8 mouse cellular contexts compared by ENCODE assay signal in genomic region chr10:121309123-121309655, GRCm38 (mm10). TPM values are rescaled to one million over a fixed set of nuclear protein-coding genes. Genes with fewer than 3 reads are reported as not detected.
DNase-seq lines count a peak whose midpoint lies in the region; ATAC-seq and TF ChIP-seq lines count a peak whose summit lies in the region.

No protein-coding gene starts in this region.

- H3K9ac ChIP-seq in heart, embryonic 15.5 days = no peak overlapping the region
- no peak overlapping the region for H3K9ac ChIP-seq in heart, adult 2 months (ENCODE audit: low read depth, low read length)
- peak overlapping the region; percentile 69 for H3K9ac ChIP-seq in forebrain, embryonic 16.5 days (replicated peaks; ENCODE audit: low read depth, low read length)

- no peak for TF ChIP-seq CTCF in heart, adult 2 months (IDR thresholded peaks at IDR 0.05)

- no peak overlapping the region for H3K4me3 ChIP-seq in heart, embryonic 15.5 days
- no peak overlapping the region for H3K4me3 ChIP-seq in heart, adult 2 months
- H3K4me3 ChIP-seq in forebrain, embryonic 16.5 days (replicated peaks; ENCODE audit: low read length) = peak overlapping the region; percentile 78

- peaks cover 55% of the 10 kb centered on the region for H3K27me3 ChIP-seq in heart, embryonic 15.5 days
- peaks cover 4% of the 10 kb centered on the region for H3K27me3 ChIP-seq in heart, adult 2 months (ENCODE audit: control insufficient read depth, insufficient read depth, low read length)
- peaks cover 10% of the 10 kb centered on the region for H3K27me3 ChIP-seq in forebrain, embryonic 16.5 days (replicated peaks; ENCODE audit: control insufficient read depth, insufficient read depth, low read length)

- H3K27ac ChIP-seq in heart, embryonic 15.5 days = no peak overlapping the region
- no peak overlapping the region for H3K27ac ChIP-seq in heart, adult 2 months
- H3K27ac ChIP-seq in forebrain, embryonic 16.5 days (ENCODE audit: low read length) = no peak overlapping the region

- no peaks in the 10 kb centered on the region for H3K36me3 ChIP-seq in heart, embryonic 15.5 days
- H3K36me3 ChIP-seq in heart, adult 2 months (ENCODE audit: control insufficient read depth, insufficient read depth, low read length) = no peaks in the 10 kb centered on the region
- H3K36me3 ChIP-seq in forebrain, embryonic 16.5 days (ENCODE audit: control insufficient read depth, insufficient read depth) = no peaks in the 10 kb centered on the region

- no peak for TF ChIP-seq EP300 in heart, adult 2 months (IDR thresholded peaks at IDR 0.05; ENCODE audit: insufficient read depth, low read depth, low read length)

- peaks cover 16% of the 10 kb centered on the region for H3K4me1 ChIP-seq in heart, embryonic 15.5 days (replicated peaks)
- H3K4me1 ChIP-seq in heart, adult 2 months (ENCODE audit: control insufficient read depth, insufficient read depth, low read length) = no peaks in the 10 kb centered on the region
- peaks cover 22% of the 10 kb centered on the region for H3K4me1 ChIP-seq in forebrain, embryonic 16.5 days (replicated peaks; ENCODE audit: control insufficient read depth, insufficient read depth, low read length)

- intact Hi-C loops in heart, adult 2 months (cut with DNase I) = no loop called here

- H3K4me2 ChIP-seq in heart, embryonic 15.5 days = peak overlapping the region; percentile 100; the same call in 1 of the 2 replicates
- peak overlapping the region; percentile 79 for H3K4me2 ChIP-seq in forebrain, embryonic 16.5 days (ENCODE audit: low read length)

- no peak for ATAC-seq in heart, embryonic 15.5 days (replicated peaks; ENCODE audit: insufficient number of reproducible peaks, insufficient read depth, low FRiP score, low read depth)
- no peak for ATAC-seq in forebrain, embryonic 16.5 days
- 0 out of 2 replicates have a peak, but pooled peaks have one; percentile 32 for ATAC-seq in megakaryocyte progenitor cell, adult 5-6 weeks (replicated peaks; ENCODE audit: poor library complexity)

- H3K79me2 ChIP-seq in heart, adult 2 months (replicated peaks; ENCODE audit: control insufficient read depth, insufficient read depth, low read length) = no peaks in the 10 kb centered on the region

- TF ChIP-seq POLR2A in heart, adult 2 months (IDR thresholded peaks at IDR 0.05; ENCODE audit: insufficient read depth, low read depth, low read length) = no peak

- no peak for DNase-seq in heart, adult 2 months
- DNase-seq in Muller cell, postnatal 12 days (ENCODE audit: inconsistent ontology term) = peak; percentile 75
- no peak for DNase-seq in frontal cortex, postnatal 14 days (ENCODE audit: low spot score in 2 of 2)
- DNase-seq in heart, adult 9 months (ENCODE audit: low spot score in 2 of 2) = no peak
- DNase-seq in right cerebral cortex, adult 18-20 months = no peak

- WGBS in heart, embryonic 15.5 days = 32% methylated on average over 11 of the region's 11 CpGs
- WGBS in heart, adult 2 months = 53% methylated on average over 11 of the region's 11 CpGs
- WGBS in forebrain, embryonic 16.5 days = 16% methylated on average over 11 of the region's 11 CpGs

- H3K9me3 ChIP-seq in heart, embryonic 15.5 days (replicated peaks) = no peaks in the 10 kb centered on the region
- no peaks in the 10 kb centered on the region for H3K9me3 ChIP-seq in forebrain, embryonic 16.5 days (ENCODE audit: control insufficient read depth, low read length)

RNA-seq across cellular contexts. Expression of gene Tbc1d30, which starts 41.9 kb away (rescaled TPM):
- 1.4 and 2.3 TPM in 2 replicates for polyA plus RNA-seq in heart, embryonic 15.5 days (2015; fragmentation: Nextera tagmentation; extraction: Ambion mirVana)
- 1 to 10 TPM; 1.8 to 1.9 TPM for total RNA-seq in heart, adult 2 months (2021)
- 0.61 and 0.91 TPM in 2 replicates for polyA plus RNA-seq in heart, adult 2 months (2012; rRNA removed)
- 11.5 and 12.5 TPM in 2 replicates for polyA plus RNA-seq in forebrain, embryonic 16.5 days (2015; fragmentation: Nextera tagmentation; extraction: Ambion mirVana)
- total RNA-seq in megakaryocyte progenitor cell, adult 5-6 weeks (2015) = 0.51 and 0.59 TPM in 2 replicates
- total RNA-seq in megakaryocyte progenitor cell, adult 5-6 weeks (2017) = 1.3 TPM in 1 of 2 replicates, not detected in the other

RNA-seq across cellular contexts. Expression of gene Gns, which starts 55.7 kb away (rescaled TPM):
- 28.6 and 33.1 TPM in 2 replicates for polyA plus RNA-seq in heart, embryonic 15.5 days (2015; fragmentation: Nextera tagmentation; extraction: Ambion mirVana)
- 10 to 100 TPM; 82.1 to 92.2 TPM for total RNA-seq in heart, adult 2 months (2021)
- polyA plus RNA-seq in heart, adult 2 months (2012; rRNA removed) = 45.5 and 55.9 TPM in 2 replicates
- polyA plus RNA-seq in forebrain, embryonic 16.5 days (2015; fragmentation: Nextera tagmentation; extraction: Ambion mirVana) = 35.2 and 35.6 TPM in 2 replicates
- 12.1 and 12.6 TPM in 2 replicates for total RNA-seq in megakaryocyte progenitor cell, adult 5-6 weeks (2015)
- 10.6 and 12.0 TPM in 2 replicates for total RNA-seq in megakaryocyte progenitor cell, adult 5-6 weeks (2017)
